Mouse (Mus musculus) liver, embryonic 14.5 days (tissue): ENCODE data around the gene Mtch2. TPM values are rescaled to one million over a fixed set of nuclear protein-coding genes. Genes with fewer than 3 reads are reported as not detected.

Source experiments
- ATAC-seq: fragments of 200-750 bp; cut with Nextera tagmentation; 2 replicates; pipeline ENCODE4 v1.8.0; 2017; ENCODE audit warnings: moderate number of reproducible peaks, mild to moderate bottlenecking, moderate library complexity; ENCODE audit not compliant: insufficient read depth
- DNase-seq, 3 experiments: peaks; one replicate each; pipeline ENCODE4 v3.0.0-alpha.2; 2012 to 2013; ENCODE audit warnings: low read depth in 3 of 3, low spot score in 3 of 3
- H3K27ac ChIP-seq: fragments of 300-500 bp; sonication (generic); 2 replicates; pipeline ENCODE4 v1.5.1; 2014; ENCODE audit warnings: moderate library complexity, mild to moderate bottlenecking, control low read depth, inconsistent platforms
- H3K27me3 ChIP-seq: fragments of 300-500 bp; sonication (generic); 2 replicates; pipeline ENCODE4 v1.6.1; 2014; ENCODE audit warnings: mild to moderate bottlenecking, low read length, moderate library complexity; ENCODE audit not compliant: control insufficient read depth, insufficient read depth
- H3K36me3 ChIP-seq: fragments of 300-500 bp; sonication (generic); replicated peaks from 2 replicates; pipeline ENCODE4 v1.6.1; 2014; ENCODE audit warnings: low read depth; ENCODE audit not compliant: control insufficient read depth, insufficient read depth
- H3K4me1 ChIP-seq, 2 experiments: fragments of 200-500 bp in 1 of 2; fragments of 300-500 bp in 1 of 2; sonication (generic) in 1 of 2; replicated peaks; 2 replicates each; pipeline ENCODE4 v1.6.1; 2012 to 2014; ENCODE audit warnings: antibody characterized with exemption in 1 of 2, inconsistent platforms in 1 of 2, low read length in 1 of 2; ENCODE audit not compliant: control insufficient read depth in 2 of 2, insufficient read depth in 2 of 2
- H3K4me2 ChIP-seq: fragments of 300-500 bp; sonication (generic); 2 replicates; pipeline ENCODE4 v1.6.1; 2014; ENCODE audit warnings: low read depth, mild to moderate bottlenecking, control low read depth, moderate library complexity
- H3K4me3 ChIP-seq, 2 experiments: fragments of 200-500 bp in 1 of 2; fragments of 300-500 bp in 1 of 2; sonication (generic) in 1 of 2; 2 replicates each; pipeline ENCODE4 v1.5.1; 2012 to 2014; ENCODE audit warnings: low read depth in 2 of 2, low read length in 2 of 2, mild to moderate bottlenecking in 2 of 2, control low read depth in 1 of 2, inconsistent platforms in 1 of 2, moderate library complexity in 1 of 2; ENCODE audit not compliant: insufficient read depth in 1 of 2
- H3K9ac ChIP-seq: fragments of 300-500 bp; sonication (generic); replicated peaks from 2 replicates; pipeline ENCODE4 v1.6.1; 2014; ENCODE audit warnings: mild to moderate bottlenecking, control low read depth, moderate library complexity
- H3K9me3 ChIP-seq: fragments of 300-500 bp; sonication (generic); 2 replicates; pipeline ENCODE4 v1.6.1; 2016; ENCODE audit warnings: low read length, mixed read lengths; ENCODE audit not compliant: control insufficient read depth
- CTCF ChIP-seq: IDR thresholded peaks from 2 replicates; pipeline ENCODE4 v1.5.1; 2016; ENCODE audit warnings: antibody characterized with exemption, low read depth, control low read depth
- EP300 ChIP-seq: IDR thresholded peaks from 2 replicates; pipeline ENCODE4 v1.6.1; 2016; ENCODE audit warnings: antibody characterized with exemption, low read depth
- WGBS: fragments of 180-500 bp; shearing (Covaris S2); extraction: QIAGEN DNeasy Blood & Tissue Kit; methylation state at CpG from one replicate; pipeline ENCODE4 v1.1.7; 2014; ENCODE audit not compliant: insufficient replicate concordance; 5-methylcytosine and 5-hydroxymethylcytosine counted together
- polyA plus RNA-seq, 2 experiments: library from polyadenylated mRNA; depleted of rRNA in 1 of 2; stranded (reverse) in 1 of 2; unstranded in 1 of 2; fragments of >200 nt; fragmentation: Nextera tagmentation in 1 of 2; extraction: Ambion mirVana in 1 of 2; gene quantifications; 2 replicates each; pipeline versions ENCODE4 v1.2.1 to v1.2.3; 2012 to 2014

The Mtch2 gene
- polyA plus RNA-seq, 2 experiments = 52.2 to 128 TPM

DNA sequence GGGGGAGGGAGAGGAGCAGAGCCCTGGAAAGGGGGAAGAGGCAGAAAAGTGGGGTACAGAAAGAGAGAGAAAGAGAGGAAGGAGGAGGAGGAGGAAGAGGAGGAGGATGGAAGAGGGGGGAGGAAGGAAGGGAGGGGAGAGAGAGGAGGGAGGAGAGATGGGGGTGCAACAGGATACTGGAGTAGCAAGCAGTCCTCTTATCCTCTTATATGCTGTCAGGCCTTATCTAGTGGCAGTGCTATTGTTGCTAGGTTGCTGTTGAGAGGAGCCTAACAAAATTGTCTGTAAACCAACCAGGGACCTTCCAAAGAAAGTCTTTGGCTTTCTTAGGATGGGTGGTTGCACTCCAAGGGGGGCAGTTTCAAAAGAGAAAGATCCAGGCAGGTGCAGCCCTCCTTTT is 32.5 kb downstream of the Mtch2 start:
- H3K4me2 ChIP-seq = no peak overlapping the region
- no peaks in the 10 kb centered on the region for H3K9me3 ChIP-seq
- peaks cover 7% of the 10 kb centered on the region for H3K27me3 ChIP-seq
- DNase-seq (no peak), ATAC-seq (no peak)
- H3K9ac ChIP-seq = no peak overlapping the region
- TF ChIP-seq CTCF (no peak), EP300 (no peak)
- no peak overlapping the region for H3K4me3 ChIP-seq
- peaks cover 0 to 5% of the 10 kb centered on the region in 2 experiments; a peak in 3 of 4 replicates for H3K4me1 ChIP-seq
- no peaks in the 10 kb centered on the region for H3K36me3 ChIP-seq
- no peak overlapping the region for H3K27ac ChIP-seq

DNA sequence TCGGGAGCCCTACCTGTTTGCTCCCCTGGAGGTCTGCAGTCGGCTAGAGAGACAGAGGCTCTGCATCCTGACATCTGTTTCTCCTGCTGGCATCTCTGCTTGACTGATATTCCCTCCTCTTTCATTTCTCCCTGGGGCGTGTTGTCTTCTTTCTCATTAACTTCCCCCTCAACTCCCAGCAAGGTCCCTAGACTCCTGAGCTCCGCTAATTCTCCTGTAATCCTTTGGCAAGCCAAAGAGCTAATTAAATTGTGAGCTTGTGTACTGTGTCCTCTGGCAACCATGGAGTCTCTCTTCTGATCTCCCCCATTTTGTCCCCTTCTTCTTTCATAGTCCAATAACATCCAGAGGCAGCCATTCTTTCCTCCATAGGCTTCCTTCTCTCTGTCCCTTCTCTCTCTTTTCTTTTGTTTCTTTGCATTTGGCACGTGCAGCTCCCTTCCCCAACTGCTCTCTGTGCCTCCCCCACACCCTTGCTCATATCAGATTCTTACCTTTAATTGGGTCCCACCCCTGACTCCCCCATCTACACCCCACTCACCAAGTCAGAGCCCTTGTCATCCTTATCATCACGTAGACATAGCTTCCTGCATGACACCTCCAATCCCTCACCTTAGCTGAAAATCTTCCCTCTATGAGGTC is 33.3 kb downstream of the Mtch2 start:
- TF ChIP-seq CTCF = no peak
- TF ChIP-seq EP300 = no peak
- Histone ChIP-seq H3K36me3 (no peaks in the 10 kb centered on the region), H3K4me2 (no peak overlapping the region), H3K4me1 (peaks cover 0 to 5% of the 10 kb centered on the region in 2 experiments; a peak in 3 of 4 replicates), H3K9ac (no peak overlapping the region), H3K9me3 (no peaks in the 10 kb centered on the region), H3K4me3 (no peak overlapping the region), H3K27ac (no peak overlapping the region), H3K27me3 (peaks cover 16% of the 10 kb centered on the region)
- 31% methylated on average over 6 of the region's 6 CpGs for WGBS
- no peak for ATAC-seq
- DNase-seq = no peak

DNA sequence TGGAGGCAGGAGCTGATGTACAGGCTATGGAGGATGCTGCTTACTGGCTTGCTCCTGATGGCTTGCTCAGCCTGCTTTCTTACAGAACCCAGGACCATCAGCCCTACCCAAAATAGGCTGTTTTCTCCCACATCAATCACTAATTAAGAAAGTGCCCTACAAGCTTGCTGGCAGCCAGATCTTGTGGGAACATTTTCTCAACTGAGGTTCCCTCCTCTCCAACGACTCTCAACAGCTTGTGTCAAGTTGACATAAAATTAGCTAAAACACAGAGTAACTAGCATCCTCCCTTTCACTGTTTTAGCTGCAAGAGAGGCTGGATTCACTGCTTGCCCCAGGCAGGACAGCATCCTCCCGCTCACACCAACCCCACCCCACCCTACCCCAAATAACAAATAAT is 34.9 kb downstream of the Mtch2 start:
- H3K27me3 ChIP-seq = peaks cover 31% of the 10 kb centered on the region

DNA sequence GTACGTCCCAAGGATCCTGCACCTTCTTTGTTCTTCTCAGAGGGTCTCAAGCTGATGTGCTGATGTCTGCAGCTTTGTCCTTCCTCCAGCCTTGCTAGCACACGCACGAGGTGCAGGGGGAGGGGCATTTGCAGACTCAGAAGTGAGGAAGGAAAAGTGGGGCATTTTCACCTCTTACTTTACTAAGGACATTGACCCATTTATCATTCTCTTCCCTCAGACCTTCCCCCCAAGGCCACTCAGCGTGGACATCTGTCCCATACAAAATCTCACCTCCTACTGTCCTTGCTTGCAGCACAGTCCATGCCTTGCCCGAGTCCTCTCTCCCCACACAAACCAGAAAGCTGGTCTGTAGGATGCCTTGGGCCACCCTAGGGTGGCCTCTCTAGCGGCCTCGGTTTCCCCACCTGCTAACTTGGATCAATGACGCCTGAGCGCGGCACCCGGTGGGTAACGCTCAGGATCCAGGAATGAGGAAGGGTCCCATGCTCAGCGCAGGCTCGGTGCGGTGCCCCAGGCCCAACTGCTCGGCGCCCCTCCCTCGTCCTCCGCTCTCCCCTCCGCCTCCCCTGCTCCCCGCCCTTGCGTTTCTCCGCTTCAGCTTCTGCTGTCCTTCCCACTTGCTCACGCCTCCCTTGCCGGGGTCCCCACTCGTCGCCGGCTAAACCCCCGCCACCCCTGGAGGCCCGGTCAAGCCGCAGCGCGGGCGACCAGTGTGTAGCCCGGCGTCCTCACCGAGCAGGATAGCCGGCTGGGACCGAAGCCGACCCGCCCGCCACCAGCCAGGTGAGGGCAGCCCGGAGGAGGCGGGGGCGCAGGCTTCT is 38.5 kb downstream of the Mtch2 start, which contains the start of gene C1qtnf4:
Gene C1qtnf4 (plus strand): TSS at position 643 of the 824 bp plus-strand sequence.
- no peak within 1 kb of the TSS for H3K9ac ChIP-seq
- peak within 1 kb of the TSS in 1 of 2 experiments; percentile 25; a peak in 1 of 4 replicates for H3K4me3 ChIP-seq
- WGBS = 2% methylated on average over 45 of the region's 45 CpGs
- ATAC-seq (no peak), DNase-seq (no peak)
- peaks cover 4 to 6% of the 10 kb centered on the region in 2 experiments; a peak in 3 of 4 replicates for H3K4me1 ChIP-seq
- H3K27ac ChIP-seq = no peak within 1 kb of the TSS
- peaks cover 66% of the 10 kb centered on the region for H3K27me3 ChIP-seq
- H3K36me3 ChIP-seq = no peaks in the 10 kb centered on the region
- TF ChIP-seq CTCF = no peak
- TF ChIP-seq EP300 = no peak
- peak within 1 kb of the TSS; percentile 34 for H3K4me2 ChIP-seq
- H3K9me3 ChIP-seq = no peaks in the 10 kb centered on the region

More for the DNA sequence above, 34.9 kb downstream of the Mtch2 start:
- Histone ChIP-seq H3K27ac (no peak overlapping the region), H3K4me2 (no peak overlapping the region), H3K4me3 (no peak overlapping the region), H3K9me3 (no peaks in the 10 kb centered on the region), H3K36me3 (no peaks in the 10 kb centered on the region), H3K9ac (no peak overlapping the region), H3K4me1 (peaks cover 0 to 5% of the 10 kb centered on the region in 2 experiments; a peak in 3 of 4 replicates)
- WGBS = 45% methylated on average over 2 of the region's 2 CpGs
- TF ChIP-seq CTCF (no peak), EP300 (no peak)
- ATAC-seq (no peak), DNase-seq (no peak)

DNA sequence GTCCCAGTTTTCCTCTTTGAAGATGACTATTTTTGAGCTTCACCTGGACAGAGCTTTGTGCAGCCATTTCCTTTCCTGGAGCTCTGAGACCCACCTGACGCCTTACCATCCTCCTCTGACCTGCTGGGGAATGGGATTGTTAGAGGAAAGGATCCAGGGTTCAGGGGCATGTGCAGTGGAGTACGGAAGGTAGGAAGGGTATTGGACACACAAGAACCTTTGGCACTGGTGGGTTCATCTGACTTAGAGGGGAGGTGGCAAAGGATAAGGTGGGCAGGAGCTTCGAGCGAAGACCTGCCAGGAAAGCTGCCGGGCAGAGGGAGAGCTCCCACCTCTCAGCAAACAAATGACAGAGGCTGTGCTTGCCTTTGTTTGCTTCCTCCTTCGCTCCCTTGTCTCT is 39.5 kb downstream of the Mtch2 start:
- Histone ChIP-seq H3K27me3 (peaks cover 66% of the 10 kb centered on the region), H3K4me2 (no peak overlapping the region), H3K36me3 (no peaks in the 10 kb centered on the region), H3K27ac (no peak overlapping the region), H3K9me3 (no peaks in the 10 kb centered on the region), H3K4me3 (no peak overlapping the region), H3K4me1 (peaks cover 4 to 6% of the 10 kb centered on the region in 2 experiments; a peak in 3 of 4 replicates), H3K9ac (no peak overlapping the region)
- no peak for TF ChIP-seq EP300
- TF ChIP-seq CTCF = no peak
- no peak for ATAC-seq
- WGBS = 38% methylated on average over 6 of the region's 6 CpGs
- no peak for DNase-seq
